Mouse (Mus musculus): ENCODE measurements around the gene Krtap6-2. TPM values are rescaled to one million over a fixed set of nuclear protein-coding genes. Genes with fewer than 3 reads are reported as not detected.

Gene Krtap6-2
- total and polyA plus RNA-seq, 3 experiments = not detected

DNA sequence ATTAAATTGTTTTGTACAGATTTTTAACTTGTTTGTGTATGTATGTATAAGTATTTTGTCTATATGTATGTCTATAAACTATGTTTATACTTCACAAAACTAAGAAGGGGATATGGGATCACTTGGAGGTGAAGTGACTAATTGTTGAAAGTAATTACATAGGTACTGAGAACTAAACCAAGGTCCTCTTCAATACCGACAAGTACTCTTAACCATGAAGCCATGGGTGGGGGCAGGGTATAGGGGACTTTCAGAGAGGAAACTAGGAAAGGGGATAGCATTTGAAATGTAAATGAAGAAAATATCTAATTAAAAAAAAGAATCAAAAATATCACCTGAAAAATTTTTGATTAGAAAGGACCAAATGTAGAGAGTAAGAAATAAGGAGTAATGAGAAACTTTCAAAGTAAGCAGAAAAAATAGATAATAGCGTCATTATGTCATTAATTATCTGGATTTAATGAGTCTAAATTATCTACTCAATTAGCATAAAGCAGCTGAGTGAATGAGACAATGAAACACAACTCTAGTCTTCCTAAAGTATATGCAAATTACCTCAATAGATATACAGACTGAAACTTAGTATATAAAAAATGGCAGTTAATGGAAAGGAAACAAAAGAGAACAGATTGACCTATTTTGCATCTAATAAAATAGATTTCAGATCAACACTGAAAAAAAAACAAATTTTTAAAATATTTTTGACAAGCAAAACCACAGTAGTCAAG lies 47.0 kb downstream of the Krtap6-2 start:
- in situ Hi-C loops (cut with MboI; ENCODE audit: low pct_ligation_motif_present, low pct_unique_long_range_greater_than_20kb, low sequenced_read_pairs) (no loop called here), dilution Hi-C loops (cut with MboI; ENCODE audit: extremely low pct_ligation_motif_present, extremely low pct_unique_long_range_greater_than_20kb, low sequenced_read_pairs) (no loop called here)
- Histone ChIP-seq H3K36me3 (replicated peaks in 1 of 2; ENCODE audit: control insufficient read depth in 1 of 2, insufficient read depth in 1 of 2, low read length in 1 of 2) (no peaks in the 10 kb centered on the region), H3K4me1 (ENCODE audit: control insufficient read depth in 1 of 2, insufficient read depth in 2 of 2) (no peaks in the 10 kb centered on the region), H3K4me3 (replicated peaks in 1 of 3; ENCODE audit: low read depth in 2 of 3, low read length in 2 of 3, poor library complexity in 1 of 3) (no peak overlapping the region), H3K4me2 (ENCODE audit: insufficient read depth, low read depth, poor library complexity, severe bottlenecking) (no peak overlapping the region), H3K79me2 (replicated peaks; ENCODE audit: control insufficient read depth, extremely low read depth, insufficient read depth, poor library complexity, severe bottlenecking) (no peaks in the 10 kb centered on the region), H3K27me3 (replicated peaks) (no peaks in the 10 kb centered on the region), H3K9me3 (replicated peaks; ENCODE audit: low read length) (peaks cover 52% of the 10 kb centered on the region), H3K27ac (ENCODE audit: insufficient read depth, low read depth) (no peak overlapping the region), H3K9ac (ENCODE audit: insufficient read depth, low read depth) (no peak overlapping the region)
- DNase-seq (ENCODE audit: extremely low read depth) = no peak
- TF ChIP-seq BHLHE40 (IDR thresholded peaks at IDR 0.05; ENCODE audit: low read depth, low read length) (no peak), SMC3 (IDR thresholded peaks at IDR 0.05; ENCODE audit: low read depth, low read length) (no peak), CTCF (conservative IDR thresholded peaks at IDR 0.05 in 1 of 2, IDR thresholded peaks at IDR 0.05 in 1 of 2; ENCODE audit: low read depth in 2 of 2, low read length in 2 of 2) (no peak), POLR2AphosphoS2 (IDR thresholded peaks at IDR 0.05; ENCODE audit: low read depth, low read length) (no peak), ZC3H11A (IDR thresholded peaks at IDR 0.05; ENCODE audit: low read depth, low read length) (no peak), MAZ (IDR thresholded peaks at IDR 0.05; ENCODE audit: low read depth, low read length) (no peak), PAX5 (IDR thresholded peaks at IDR 0.05; ENCODE audit: low read length) (no peak), RAD21 (IDR thresholded peaks at IDR 0.05; ENCODE audit: low read depth, low read length) (no peak), RCOR1 (conservative IDR thresholded peaks at IDR 0.05; ENCODE audit: low read depth, low read length) (no peak)

Other genes starting within 250 kb of the Krtap6-2 start
- not detected in 2 replicates for gene 1110057P08Rik, start 245.4 kb downstream of the Krtap6-2 start, total RNA-seq (2012; rRNA removed)
- not detected in 2 replicates for gene 1110057P08Rik, start 245.4 kb downstream of the Krtap6-2 start, total RNA-seq (2014; rRNA removed)
- gene 1110057P08Rik, start 245.4 kb downstream of the Krtap6-2 start, polyA plus RNA-seq (2012; ENCODE audit: insufficient read length, low read depth) = not detected in 2 replicates
- gene Krtap20-2, start 214.2 kb downstream of the Krtap6-2 start, total RNA-seq (2012; rRNA removed) = not detected in 2 replicates
- not detected in 2 replicates for gene Krtap20-2, start 214.2 kb downstream of the Krtap6-2 start, total RNA-seq (2014; rRNA removed)
- not detected in 2 replicates for gene Krtap20-2, start 214.2 kb downstream of the Krtap6-2 start, polyA plus RNA-seq (2012; ENCODE audit: insufficient read length, low read depth)
- gene Krtap21-1, start 16.2 kb downstream of the Krtap6-2 start, total RNA-seq (2012; rRNA removed) = not detected in 2 replicates
- not detected in 2 replicates for gene Krtap21-1, start 16.2 kb downstream of the Krtap6-2 start, total RNA-seq (2014; rRNA removed)
- gene Krtap21-1, start 16.2 kb downstream of the Krtap6-2 start, polyA plus RNA-seq (2012; ENCODE audit: insufficient read length, low read depth) = not detected in 2 replicates
- not detected in 2 replicates for gene Krtap8-1, start 67.8 kb upstream of the Krtap6-2 start, total RNA-seq (2012; rRNA removed)
- not detected in 2 replicates for gene Krtap8-1, start 67.8 kb upstream of the Krtap6-2 start, total RNA-seq (2014; rRNA removed)
- not detected in 2 replicates for gene Krtap8-1, start 67.8 kb upstream of the Krtap6-2 start, polyA plus RNA-seq (2012; ENCODE audit: insufficient read length, low read depth)
- gene Krtap7-1, start 88.2 kb upstream of the Krtap6-2 start, total RNA-seq (2012; rRNA removed) = not detected in 2 replicates
- not detected in 2 replicates for gene Krtap7-1, start 88.2 kb upstream of the Krtap6-2 start, total RNA-seq (2014; rRNA removed)
- not detected in 2 replicates for gene Krtap7-1, start 88.2 kb upstream of the Krtap6-2 start, polyA plus RNA-seq (2012; ENCODE audit: insufficient read length, low read depth)
- gene Krtap11-1, start 151.1 kb upstream of the Krtap6-2 start, total RNA-seq (2012; rRNA removed) = not detected in 2 replicates
- not detected in 2 replicates for gene Krtap11-1, start 151.1 kb upstream of the Krtap6-2 start, total RNA-seq (2014; rRNA removed)
- gene Krtap11-1, start 151.1 kb upstream of the Krtap6-2 start, polyA plus RNA-seq (2012; ENCODE audit: insufficient read length, low read depth) = not detected in 2 replicates

Measured in CH12.LX (cell line).